Mouse (Mus musculus) 3T3-L1 (cell line): ENCODE results near the gene Nr3c2.
A peak's percentile ranks its signal among the peaks of the same experiment; 100 is the strongest.

ENCODE experiments used
- DNase-seq: peaks from one replicate; pipeline ENCODE4 v3.0.0-alpha.2; 2015; ENCODE audit warnings: low read depth, low spot score

Nr3c2 gene

DNA sequence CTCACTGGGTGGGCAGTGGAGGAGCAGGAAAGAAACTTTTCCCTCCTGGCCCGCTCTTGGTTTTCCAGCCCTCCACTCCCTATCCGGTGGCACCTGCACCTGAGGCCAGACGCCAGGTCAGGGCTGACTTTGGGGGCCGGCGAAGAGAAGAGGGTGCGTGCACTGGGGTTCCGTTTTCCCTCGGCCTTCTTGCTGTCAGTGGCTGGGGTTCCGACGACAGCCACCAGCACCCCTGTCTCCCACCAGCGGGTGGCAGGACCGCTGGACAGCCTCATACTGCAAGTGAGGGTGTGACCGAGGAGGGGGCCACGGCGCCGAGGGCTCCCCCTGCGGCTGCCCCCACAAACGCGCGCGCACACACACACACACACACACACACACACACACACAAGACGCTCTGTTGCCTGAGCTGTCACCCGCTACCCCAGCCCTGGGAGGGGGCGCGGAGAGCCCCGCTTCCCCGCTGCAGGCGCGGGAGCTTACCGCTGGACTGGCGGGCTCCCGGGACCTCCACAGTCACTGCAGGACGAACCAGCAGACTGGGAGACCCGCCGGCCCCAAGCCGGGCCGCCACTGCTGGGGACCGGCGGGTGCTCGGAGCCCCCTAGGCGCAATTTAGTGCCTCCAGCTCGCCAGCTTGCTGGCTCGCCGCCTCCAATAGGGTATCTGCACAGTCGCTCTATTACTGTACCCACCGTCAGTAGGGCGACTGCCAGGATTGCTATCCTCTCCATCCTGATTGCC lies at the start of gene Nr3c2:
Nr3c2 (plus strand) TSS at position 32 of the 744 bp plus-strand sequence.
- DNase-seq = no peak

DNA sequence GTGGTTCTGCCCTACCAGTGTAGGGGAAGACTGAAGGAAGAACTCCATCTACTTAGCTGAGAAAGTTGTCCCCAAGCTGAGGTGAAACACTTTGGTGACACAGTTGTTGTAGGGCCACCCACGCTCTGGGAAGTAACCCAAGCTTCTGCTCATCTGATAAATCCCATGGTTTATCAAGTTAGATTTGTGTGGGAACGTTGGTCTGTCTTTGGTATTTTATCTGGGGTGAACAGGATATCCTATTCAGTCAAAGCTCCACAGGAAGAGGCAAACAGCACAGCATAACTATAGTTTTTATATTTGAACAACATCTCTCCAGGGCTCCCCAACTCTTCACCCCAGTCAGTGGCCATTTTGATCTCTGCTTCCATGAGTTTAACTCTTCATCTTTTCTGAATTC lies 40.7 kb upstream of the Nr3c2 start:
- no peak for DNase-seq

- DNase-seq = no peak
Measured at GRCm38 (mm10) chr8:76859709-76860108, 39.5 kb upstream of the Nr3c2 start.

- no peak for DNase-seq
Measured at GRCm38 (mm10) chr8:76863066-76863465, 36.2 kb upstream of the Nr3c2 start.

- DNase-seq = no peak
Measured at GRCm38 (mm10) chr8:76876809-76877208, 22.4 kb upstream of the Nr3c2 start.

DNA sequence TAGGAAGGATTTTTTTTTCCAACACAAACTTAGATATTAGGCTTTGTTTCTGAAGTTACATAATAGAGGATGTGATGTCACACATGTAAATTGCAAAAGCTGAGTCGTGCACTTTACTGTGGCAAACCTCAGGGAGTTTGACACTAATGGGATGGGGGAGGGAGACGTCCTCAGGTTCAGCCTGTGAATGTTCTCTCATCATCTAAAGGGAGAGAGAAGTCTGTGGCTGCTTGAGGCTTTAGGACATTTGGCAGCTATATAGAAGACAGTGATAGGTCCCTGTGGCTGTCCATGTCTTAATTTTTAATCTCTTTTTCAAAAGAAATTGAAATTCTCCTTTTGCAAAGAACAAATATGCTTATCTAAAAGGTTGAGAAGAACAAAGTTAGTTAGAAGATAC lies 2.2 kb upstream of the Nr3c2 start:
- peak; percentile 29 for DNase-seq

DNA sequence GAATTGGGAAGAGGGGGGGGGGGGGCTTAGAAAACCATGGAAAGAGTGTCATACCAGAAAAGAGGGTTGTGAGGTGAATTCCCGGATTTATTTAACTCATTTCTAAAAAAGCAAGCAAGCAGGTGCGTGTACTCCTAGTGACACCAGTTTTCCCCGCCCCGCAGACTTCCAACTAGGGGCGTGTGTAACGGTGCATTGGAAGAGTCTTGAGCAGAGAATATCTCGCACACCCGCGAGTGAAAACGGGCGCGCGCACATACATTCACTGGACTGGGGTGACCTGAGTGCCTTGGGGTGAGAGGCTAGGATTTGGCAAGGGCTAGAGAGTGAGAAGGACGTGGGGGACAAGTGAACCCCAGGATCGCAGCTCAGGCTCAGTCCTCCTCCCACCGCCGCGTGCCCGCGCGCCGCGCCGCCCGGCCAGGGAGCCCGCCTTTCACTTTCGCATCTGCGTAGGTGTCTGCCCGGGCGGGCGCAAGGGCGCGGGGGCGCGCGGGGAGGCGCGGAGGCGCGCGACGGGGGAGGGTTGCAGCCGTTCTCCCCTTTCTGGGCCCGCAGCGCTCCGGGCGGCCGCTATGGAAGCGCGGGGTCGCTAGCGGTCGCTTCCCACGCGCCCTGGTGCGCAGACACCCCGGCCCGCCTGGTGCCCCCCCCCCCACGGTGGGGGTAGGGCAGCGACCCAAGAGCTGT lies 376 bp upstream of the Nr3c2 start:
- peak; percentile 35 for DNase-seq

DNA sequence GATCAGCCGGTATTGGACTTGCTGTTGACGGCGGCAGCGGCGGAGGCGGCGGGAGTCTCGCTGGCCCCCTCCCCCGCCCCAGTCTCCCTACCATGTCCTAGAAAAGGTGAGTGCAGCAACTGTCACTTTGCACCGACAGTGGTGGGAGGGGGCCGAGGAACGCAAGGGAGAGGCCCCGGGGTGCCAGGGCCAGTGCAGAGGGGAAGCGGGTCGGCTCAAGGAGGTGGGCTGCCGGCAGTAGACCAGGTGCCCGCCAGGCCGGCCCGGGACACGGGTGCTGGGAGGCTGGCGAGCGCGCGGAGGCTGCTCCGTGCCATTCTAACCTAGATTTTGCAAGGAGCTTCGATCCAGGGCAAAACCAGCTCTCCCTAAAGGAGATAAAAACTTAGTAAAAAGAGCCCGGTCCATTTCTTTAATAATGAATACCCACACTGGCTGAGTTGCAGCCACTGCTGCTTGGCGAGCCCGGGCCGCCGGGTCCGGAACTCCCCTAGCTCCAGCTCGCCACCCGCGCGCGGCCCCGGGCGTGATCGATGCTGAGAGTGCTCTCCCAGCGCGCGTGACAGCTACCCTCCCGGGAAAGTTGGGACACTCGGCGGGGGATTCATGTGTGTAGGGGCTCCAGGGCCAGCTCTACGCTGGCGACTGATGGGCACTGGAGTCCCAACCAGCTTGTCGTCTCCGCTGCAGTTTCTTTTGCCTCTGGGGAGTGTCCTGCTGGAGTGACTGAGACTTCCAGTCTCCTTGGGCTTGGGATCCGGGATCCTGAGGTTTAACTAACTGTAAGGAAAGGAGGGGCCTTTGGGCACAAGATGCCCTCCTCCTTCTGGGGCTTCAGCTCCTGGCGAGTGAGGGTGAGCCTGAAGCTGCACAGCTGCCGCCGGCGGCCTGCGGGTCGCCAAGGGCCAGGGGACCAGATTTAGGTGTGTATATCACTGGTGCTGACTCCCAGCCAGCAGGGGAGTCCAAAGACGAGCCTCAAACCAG lies 1.2 kb downstream of the Nr3c2 start:
- peak; percentile 11 for DNase-seq

GRCm38 (mm10) chr8:76901430-76902204 lies 2.4 kb downstream of the Nr3c2 start:
- peak; percentile 97 for DNase-seq

GRCm38 (mm10) chr8:76902205-76903078 lies 3.2 kb downstream of the Nr3c2 start:
- peak; percentile 11 for DNase-seq

DNA sequence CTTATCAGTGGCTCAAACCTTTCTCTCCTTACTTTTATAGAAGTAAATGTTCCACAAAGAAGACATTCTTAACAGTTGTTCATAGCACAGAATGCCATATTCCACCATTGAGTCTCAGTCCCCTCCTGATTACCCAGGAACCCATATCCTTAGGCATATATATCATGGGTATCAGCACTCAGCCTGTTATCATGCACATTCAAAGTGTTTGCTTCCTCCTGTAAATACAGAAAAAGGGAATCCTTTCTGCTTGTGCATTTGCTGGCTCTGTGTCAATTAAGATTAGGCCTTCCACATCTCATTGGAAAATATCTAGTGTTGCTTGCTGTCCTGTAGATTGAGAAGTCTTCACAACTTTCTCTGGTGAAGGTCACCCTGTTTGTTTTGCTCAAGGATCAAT lies 12.0 kb downstream of the Nr3c2 start:
- no peak for DNase-seq

GRCm38 (mm10) chr8:76912678-76913077 lies 13.4 kb downstream of the Nr3c2 start:
- peak; percentile 46 for DNase-seq

DNA sequence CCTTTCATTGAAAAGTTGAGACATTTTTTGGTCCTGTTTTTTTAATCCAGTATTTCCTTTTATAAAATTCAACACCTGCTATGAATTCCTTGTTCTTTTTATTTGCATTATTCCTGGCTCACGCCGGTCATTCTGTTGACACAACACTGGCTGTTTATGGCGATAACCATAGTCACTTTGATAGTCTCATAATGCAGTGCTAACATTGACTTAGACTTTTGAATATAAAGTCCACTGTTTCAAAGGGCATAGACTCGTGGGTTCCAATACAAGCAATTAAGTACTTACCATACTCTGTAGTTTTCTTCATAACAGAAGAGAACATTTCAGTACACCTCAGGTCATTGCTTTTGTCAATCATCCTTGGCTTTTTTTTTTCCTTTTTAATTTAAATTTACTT lies 14.0 kb downstream of the Nr3c2 start:
- DNase-seq = no peak

GRCm38 (mm10) chr8:76915260-76915659 lies 16.0 kb downstream of the Nr3c2 start:
- no peak for DNase-seq

DNA sequence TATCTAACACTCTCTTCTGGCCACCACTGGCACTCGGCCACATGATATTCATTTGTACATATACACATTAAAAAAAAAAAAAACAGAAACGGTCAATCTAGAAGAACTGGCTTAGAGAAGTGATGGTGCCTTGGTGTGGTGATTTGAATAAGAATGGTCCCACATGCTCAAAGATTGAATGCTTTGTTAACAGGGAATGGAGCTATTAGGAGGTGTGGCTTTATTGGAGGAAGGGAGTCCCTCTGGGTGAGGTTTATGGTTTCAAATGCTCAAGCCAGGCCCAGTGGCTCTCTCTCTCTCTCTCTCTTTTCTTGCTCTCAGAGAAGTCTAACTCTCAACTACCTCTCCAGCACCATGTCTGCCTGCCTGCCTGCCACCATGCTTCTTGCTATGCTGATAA lies 20.3 kb downstream of the Nr3c2 start:
- no peak for DNase-seq

DNA sequence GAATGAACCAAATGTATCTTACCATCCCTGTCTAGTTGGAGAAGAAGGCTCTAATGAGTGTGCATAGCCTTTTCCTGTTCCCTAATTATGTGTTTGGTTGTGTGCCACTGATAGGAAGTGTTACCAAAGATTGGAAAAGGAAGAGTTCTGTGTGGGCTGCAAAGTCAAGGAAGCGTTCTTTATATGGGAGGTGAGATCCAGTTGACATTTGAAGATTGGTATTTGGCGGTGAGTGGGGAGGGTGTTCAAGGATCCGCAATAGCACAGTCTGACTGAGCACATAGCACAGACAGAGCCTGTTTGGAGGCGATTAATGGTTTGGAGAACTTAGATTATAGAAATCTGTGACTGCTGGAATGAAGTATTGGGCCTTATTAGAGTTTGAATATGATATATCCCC lies 24.9 kb downstream of the Nr3c2 start:
- DNase-seq = no peak

DNA sequence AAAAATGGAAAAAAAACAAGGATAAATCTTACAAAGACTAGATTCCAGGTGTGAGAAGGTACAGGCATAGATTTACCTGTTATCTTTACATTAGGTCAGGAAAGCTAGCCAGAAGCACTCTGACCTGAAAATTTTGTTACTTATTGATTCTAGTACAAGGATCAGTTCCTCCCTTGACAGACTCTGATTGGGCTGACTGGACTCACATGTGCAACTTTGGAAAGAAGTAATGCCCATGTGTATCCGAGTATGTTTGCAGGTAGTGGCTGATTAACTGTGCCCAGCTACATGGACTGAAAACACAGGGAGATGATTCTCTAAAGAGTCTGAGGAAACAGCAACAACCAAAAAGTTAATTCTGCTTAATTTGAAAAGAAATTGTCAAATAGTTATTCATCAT lies 29.1 kb downstream of the Nr3c2 start:
- DNase-seq = no peak

- no peak for DNase-seq
Measured at GRCm38 (mm10) chr8:76928808-76929207, 29.6 kb downstream of the Nr3c2 start.

DNA sequence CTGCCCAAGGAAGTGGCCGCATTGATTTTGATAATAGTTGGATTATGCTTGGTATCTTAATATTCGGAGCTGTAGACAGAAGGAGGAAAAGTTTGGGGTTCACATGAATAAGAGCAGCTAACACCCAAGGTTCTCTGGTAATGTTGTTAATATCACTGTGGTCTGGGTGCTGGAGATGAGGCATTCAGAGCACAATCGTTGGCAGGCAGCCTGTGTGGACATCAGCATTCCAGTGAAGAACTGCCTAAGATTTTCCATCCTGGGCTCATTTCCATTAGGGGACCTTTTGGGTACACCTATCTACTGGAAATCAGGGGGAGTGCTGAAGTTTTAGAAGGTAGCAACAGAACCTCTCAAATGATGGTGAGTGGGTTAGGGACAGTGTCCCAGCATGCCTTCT lies 65.8 kb downstream of the Nr3c2 start:
- peak; percentile 67 for DNase-seq

DNA sequence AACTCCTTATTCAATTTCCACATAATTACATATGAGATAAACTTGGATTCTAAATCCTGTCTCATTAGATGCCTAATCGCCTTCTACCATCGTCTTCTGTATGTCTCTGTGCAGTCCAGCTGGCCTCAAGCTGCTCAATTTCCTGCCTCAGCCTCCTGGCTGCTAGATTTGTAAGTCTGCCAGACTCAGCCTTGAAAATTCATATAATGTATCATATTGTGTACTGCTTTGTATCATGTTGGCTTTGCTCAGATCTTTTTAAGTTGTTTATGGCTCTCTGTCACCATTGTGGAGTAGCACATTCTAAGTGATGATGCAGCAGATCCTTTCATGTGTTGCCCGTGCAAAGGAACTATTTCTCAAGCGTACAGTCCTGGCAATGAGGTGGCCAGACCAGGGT lies 71.9 kb downstream of the Nr3c2 start:
- no peak for DNase-seq
